Mouse (Mus musculus): Measurements from ENCODE around the gene Bsg.

GRCm38 (mm10) chr10:79755854-79756253 lies 51.6 kb downstream of the Bsg start:
- TF ChIP-seq CTCF (IDR thresholded peaks at IDR 0.05; ENCODE audit: insufficient read depth, low read depth, low read length) = no peak
- no peak for TF ChIP-seq POLR2A (IDR thresholded peaks at IDR 0.05; ENCODE audit: insufficient read depth, low read depth, low read length)

All from olfactory bulb, adult 2 months (tissue).